Mouse (Mus musculus) cortical plate, adult 2 months (tissue): ENCODE data around the gene Zfp280c.

Experiments
- CTCF ChIP-seq: fragments of 200-500 bp; IDR thresholded peaks from 2 replicates; pipeline ENCODE4 v1.5.1; 2011; ENCODE audit warnings: mild to moderate bottlenecking, control low read depth, low read length; ENCODE audit not compliant: insufficient read depth; ENCODE audit errors: extremely low read depth
- POLR2A ChIP-seq: fragments of 200-500 bp; IDR thresholded peaks from 2 replicates; pipeline ENCODE4 v1.6.1; 2011; ENCODE audit warnings: mild to moderate bottlenecking, low read length, control low read depth; ENCODE audit not compliant: insufficient read depth; ENCODE audit errors: extremely low read depth

- TF ChIP-seq POLR2A (peak; percentile 61; the same call in 1 of the 2 replicates), CTCF (no peak)
Observed at GRCm38 (mm10) chrX:48513166-48513807, 81.0 kb downstream of the Zfp280c start, which contains the start of gene Aifm1.
